Mouse (Mus musculus) hindbrain, embryonic 10.5 days (tissue): ENCODE results near the gene Zfyve1. TPM values are rescaled to one million over a fixed set of nuclear protein-coding genes. Genes with fewer than 3 reads are reported as not detected.

Experiments
- DNase-seq: peaks from one replicate; pipeline ENCODE4 v3.0.0-alpha.2; 2017; ENCODE audit warnings: low spot score
- H3K27ac ChIP-seq: fragments of 300-500 bp; sonication (generic); 2 replicates; pipeline ENCODE4 v1.5.1; 2016; ENCODE audit warnings: mild to moderate bottlenecking, moderate library complexity
- H3K27me3 ChIP-seq: fragments of 300-500 bp; sonication (generic); 2 replicates; pipeline ENCODE4 v1.6.1; 2016; ENCODE audit warnings: mild to moderate bottlenecking; ENCODE audit not compliant: poor library complexity, insufficient read depth, severe bottlenecking
- H3K36me3 ChIP-seq: fragments of 300-500 bp; sonication (generic); 2 replicates; pipeline ENCODE4 v1.6.1; 2016; ENCODE audit warnings: mild to moderate bottlenecking, moderate library complexity
- H3K4me1 ChIP-seq: fragments of 300-500 bp; sonication (generic); replicated peaks from 2 replicates; pipeline ENCODE4 v1.6.1; 2016; ENCODE audit warnings: mild to moderate bottlenecking
- H3K4me3 ChIP-seq: fragments of 300-500 bp; sonication (generic); 2 replicates; pipeline ENCODE4 v1.5.1; 2016; ENCODE audit warnings: mild to moderate bottlenecking, moderate library complexity
- H3K9me3 ChIP-seq: fragments of 300-500 bp; sonication (generic); 2 replicates; pipeline ENCODE4 v1.6.1; 2016; ENCODE audit warnings: mild to moderate bottlenecking, moderate library complexity
- WGBS: fragments of 180-500 bp; shearing (Covaris S2); methylation state at CpG from one replicate; pipeline ENCODE4 v1.1.7; 2016; 5-methylcytosine and 5-hydroxymethylcytosine counted together
- polyA plus RNA-seq: library from polyadenylated mRNA; unstranded; fragments of >200 nt; fragmentation: Nextera tagmentation; extraction: Ambion mirVana; gene quantifications from 2 replicates; pipeline ENCODE4 v1.2.1, GENCODE M21; 2016

Gene Zfyve1
- polyA plus RNA-seq, 1 experiment from 2014 or later, result 25.3 TPM

- no peak overlapping the region for H3K27ac ChIP-seq
- H3K4me3 ChIP-seq, result no peak overlapping the region
- H3K4me1 ChIP-seq, result no peaks in the 10 kb centered on the region
- H3K9me3 ChIP-seq, result no peaks in the 10 kb centered on the region
- peaks cover 91% of the 10 kb centered on the region for H3K36me3 ChIP-seq
- H3K27me3 ChIP-seq, result no peaks in the 10 kb centered on the region
- no peak for DNase-seq
- WGBS, result 91% methylated on average over 5 of the region's 5 CpGs
Measured at GRCm38 (mm10) chr12:83572717-83573116, 24.3 kb downstream of the Zfyve1 start.

DNA sequence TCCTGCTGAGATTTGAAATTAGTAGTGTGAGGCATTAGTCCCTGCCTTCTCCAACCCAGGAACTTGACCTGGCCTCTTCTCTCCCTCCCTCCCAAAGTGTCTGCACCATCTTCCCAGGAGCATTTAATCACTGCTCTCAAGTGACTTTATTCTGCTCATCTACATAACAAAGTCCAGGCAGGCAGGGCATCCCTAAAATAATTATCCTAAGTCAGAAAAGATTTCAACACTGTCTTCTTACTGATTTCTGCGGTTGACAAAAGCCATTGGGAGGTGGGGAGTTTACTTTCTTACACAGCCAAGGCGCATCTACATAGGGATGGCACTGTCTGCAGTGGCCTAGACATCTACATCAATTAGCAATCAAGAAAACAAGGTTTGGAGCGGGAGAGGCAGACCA, 27.2 kb downstream of the Zfyve1 start:
- WGBS, result 84% methylated on average over 3 of the region's 3 CpGs
- peaks cover 93% of the 10 kb centered on the region for H3K36me3 ChIP-seq

DNA sequence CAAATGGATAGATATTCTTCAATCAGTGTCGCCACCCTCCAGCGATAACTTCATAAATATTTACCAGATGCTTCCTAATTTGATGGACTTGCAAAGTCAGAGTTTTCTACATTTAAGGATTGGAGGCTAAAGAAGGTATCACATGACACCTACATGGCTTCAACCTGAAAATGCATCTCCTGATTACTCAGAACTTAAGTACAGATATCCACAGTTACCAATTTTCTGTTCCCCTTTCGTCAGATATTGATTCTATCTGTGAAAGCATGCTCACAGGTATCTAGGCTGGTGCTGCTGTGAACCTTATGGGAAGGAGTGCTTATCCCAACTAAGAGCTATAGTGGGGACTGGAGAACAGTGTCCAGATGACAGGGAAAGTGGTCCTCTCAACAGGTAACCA, 34.4 kb downstream of the Zfyve1 start:
- H3K27ac ChIP-seq, result no peak overlapping the region
- no peaks in the 10 kb centered on the region for H3K4me1 ChIP-seq
- no peak overlapping the region for H3K4me3 ChIP-seq
- 98% methylated on average over 3 of the region's 3 CpGs for WGBS
- H3K36me3 ChIP-seq, result peaks cover 95% of the 10 kb centered on the region
- DNase-seq, result no peak
- no peaks in the 10 kb centered on the region for H3K27me3 ChIP-seq
- H3K9me3 ChIP-seq, result no peaks in the 10 kb centered on the region

More for the DNA sequence above, 27.2 kb downstream of the Zfyve1 start:
- Histone ChIP-seq H3K9me3 (no peaks in the 10 kb centered on the region), H3K27me3 (no peaks in the 10 kb centered on the region), H3K4me3 (no peak overlapping the region), H3K27ac (no peak overlapping the region), H3K4me1 (no peaks in the 10 kb centered on the region)
- DNase-seq, result no peak

- WGBS, result 72% methylated on average over 6 of the region's 6 CpGs
- no peaks in the 10 kb centered on the region for H3K4me1 ChIP-seq
- no peak overlapping the region for H3K4me3 ChIP-seq
- no peaks in the 10 kb centered on the region for H3K9me3 ChIP-seq
- H3K27me3 ChIP-seq, result no peaks in the 10 kb centered on the region
- no peak for DNase-seq
- no peak overlapping the region for H3K27ac ChIP-seq
- peaks cover 95% of the 10 kb centered on the region for H3K36me3 ChIP-seq
Measured at GRCm38 (mm10) chr12:83560189-83560588, 36.8 kb downstream of the Zfyve1 start.

DNA sequence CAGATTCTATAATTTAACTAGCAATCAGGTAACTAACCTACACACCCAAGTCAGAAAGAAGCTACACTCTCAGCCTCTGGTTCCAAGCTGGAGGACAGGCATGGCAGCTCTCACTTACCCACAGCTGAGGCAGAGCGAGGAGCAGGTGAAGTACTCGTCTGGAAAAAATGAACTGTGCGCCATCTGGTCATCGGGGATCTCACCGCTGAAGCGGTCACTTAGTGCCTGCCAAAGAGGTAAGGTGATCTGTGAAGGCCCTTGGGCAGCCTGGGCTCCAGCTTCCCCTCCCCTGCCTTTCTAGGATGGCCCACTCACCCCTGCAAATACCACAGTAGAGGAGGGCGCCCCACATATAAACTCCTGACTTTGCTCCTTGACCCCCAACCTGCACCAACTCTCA, 38.5 kb downstream of the Zfyve1 start:
- H3K36me3 ChIP-seq, result peaks cover 95% of the 10 kb centered on the region
- H3K4me1 ChIP-seq, result no peaks in the 10 kb centered on the region
- H3K9me3 ChIP-seq, result no peaks in the 10 kb centered on the region
- H3K4me3 ChIP-seq, result no peak overlapping the region
- no peak overlapping the region for H3K27ac ChIP-seq
- DNase-seq, result no peak
- no peaks in the 10 kb centered on the region for H3K27me3 ChIP-seq
- WGBS, result 93% methylated on average over 7 of the region's 7 CpGs

DNA sequence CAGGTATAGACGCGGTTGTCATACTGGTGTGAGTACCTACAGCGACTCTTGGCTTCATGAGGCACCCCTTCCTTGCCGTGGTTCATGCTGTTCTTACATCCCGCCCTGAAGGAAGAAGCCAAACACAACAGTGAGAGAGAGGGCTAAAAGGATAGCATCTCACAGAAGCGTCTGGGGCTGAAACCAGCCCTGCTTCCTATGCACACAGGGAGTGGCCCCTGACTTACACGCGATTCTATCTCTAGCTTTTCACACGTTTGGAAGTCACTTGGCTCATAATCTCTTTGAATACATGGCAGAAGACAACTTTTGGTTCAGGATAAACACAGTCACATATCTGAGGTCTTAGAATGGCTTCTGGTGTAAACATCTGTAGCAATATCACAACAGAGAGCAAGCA, 41.4 kb downstream of the Zfyve1 start:
- Histone ChIP-seq H3K4me3 (no peak overlapping the region), H3K27me3 (no peaks in the 10 kb centered on the region), H3K27ac (no peak overlapping the region), H3K36me3 (peaks cover 96% of the 10 kb centered on the region), H3K4me1 (no peaks in the 10 kb centered on the region), H3K9me3 (no peaks in the 10 kb centered on the region)
- DNase-seq, result no peak
- 68% methylated on average over 9 of the region's 9 CpGs for WGBS

- 85% methylated on average over 4 of the region's 4 CpGs for WGBS
- peaks cover 99% of the 10 kb centered on the region for H3K36me3 ChIP-seq
Measured at GRCm38 (mm10) chr12:83553816-83554215, 43.2 kb downstream of the Zfyve1 start.

DNA sequence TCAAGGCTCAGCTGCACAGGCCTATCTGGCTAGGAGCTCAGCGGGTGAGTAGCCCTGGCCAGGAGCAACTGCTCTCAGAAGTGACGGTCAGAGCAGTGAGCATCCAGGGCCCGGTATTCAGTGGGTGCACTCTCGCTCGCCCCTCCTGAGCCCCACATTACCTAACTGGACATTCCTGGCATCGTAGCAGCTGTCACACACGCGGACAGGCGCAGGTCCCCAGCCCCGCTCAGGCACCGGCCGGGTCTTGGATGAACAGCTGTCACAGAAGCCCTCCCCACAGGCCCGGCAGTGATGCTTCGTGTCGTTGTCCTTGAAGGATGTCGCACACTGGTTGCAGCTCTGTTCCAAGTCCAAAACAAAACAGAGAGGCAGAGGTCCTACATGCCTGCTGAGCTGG, 45.7 kb downstream of the Zfyve1 start:
- no peak for DNase-seq
- Histone ChIP-seq H3K36me3 (peaks cover 96% of the 10 kb centered on the region), H3K27ac (no peak overlapping the region), H3K4me1 (no peaks in the 10 kb centered on the region), H3K27me3 (no peaks in the 10 kb centered on the region), H3K4me3 (no peak overlapping the region), H3K9me3 (no peaks in the 10 kb centered on the region)
- 91% methylated on average over 16 of the region's 16 CpGs for WGBS

More at GRCm38 (mm10) chr12:83553816-83554215, 43.2 kb downstream of the Zfyve1 start:
- Histone ChIP-seq H3K4me1 (no peaks in the 10 kb centered on the region), H3K4me3 (no peak overlapping the region), H3K27ac (no peak overlapping the region), H3K9me3 (no peaks in the 10 kb centered on the region), H3K27me3 (no peaks in the 10 kb centered on the region)
- DNase-seq, result no peak

DNA sequence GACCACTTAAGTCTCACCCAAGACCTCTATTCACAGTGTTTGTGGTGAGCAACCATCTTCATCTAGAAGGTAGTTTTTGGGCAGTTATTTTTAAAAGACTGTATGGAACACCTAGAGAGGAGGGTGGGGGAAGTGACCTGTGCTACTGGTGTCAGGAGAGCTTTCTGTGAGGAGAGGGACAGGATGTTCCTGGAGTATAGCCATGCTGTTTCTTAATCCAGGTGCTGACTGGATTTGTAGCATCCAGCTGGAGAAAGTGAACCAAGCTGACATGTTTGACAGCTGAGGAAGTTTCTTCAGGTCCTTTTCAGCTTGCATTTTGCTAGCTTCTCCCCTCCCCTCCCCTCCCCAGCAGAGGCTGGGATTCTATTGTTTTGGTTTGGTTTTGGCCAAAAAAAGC, 52.2 kb downstream of the Zfyve1 start:
- Histone ChIP-seq H3K4me1 (no peaks in the 10 kb centered on the region), H3K27ac (no peak overlapping the region), H3K4me3 (no peak overlapping the region), H3K9me3 (no peaks in the 10 kb centered on the region), H3K36me3 (peaks cover 76% of the 10 kb centered on the region), H3K27me3 (no peaks in the 10 kb centered on the region)
- DNase-seq, result no peak

DNA sequence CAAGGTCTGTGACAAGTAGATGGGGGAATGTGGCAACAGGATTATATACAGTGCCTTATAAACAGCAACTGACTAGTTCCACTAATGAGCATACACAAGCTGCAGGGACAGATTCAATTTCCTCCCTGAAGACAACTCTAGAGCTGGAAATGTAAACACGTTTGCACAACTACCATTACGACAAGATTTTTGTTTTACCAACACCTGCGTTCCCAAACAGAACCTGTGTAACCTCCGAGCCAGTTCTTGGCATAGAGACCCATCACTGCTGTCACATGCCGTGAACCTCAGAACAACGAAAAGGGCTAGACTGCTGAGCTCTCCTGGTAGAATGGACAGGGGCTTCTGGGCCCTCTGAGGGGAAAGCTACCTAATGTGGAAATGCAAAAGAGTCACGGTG, 53.0 kb downstream of the Zfyve1 start:
- H3K36me3 ChIP-seq, result peaks cover 76% of the 10 kb centered on the region
- H3K27ac ChIP-seq, result no peak overlapping the region
- no peaks in the 10 kb centered on the region for H3K9me3 ChIP-seq
- no peaks in the 10 kb centered on the region for H3K27me3 ChIP-seq
- H3K4me1 ChIP-seq, result no peaks in the 10 kb centered on the region
- no peak overlapping the region for H3K4me3 ChIP-seq
- no peak for DNase-seq
- 84% methylated on average over 7 of the region's 7 CpGs for WGBS

DNA sequence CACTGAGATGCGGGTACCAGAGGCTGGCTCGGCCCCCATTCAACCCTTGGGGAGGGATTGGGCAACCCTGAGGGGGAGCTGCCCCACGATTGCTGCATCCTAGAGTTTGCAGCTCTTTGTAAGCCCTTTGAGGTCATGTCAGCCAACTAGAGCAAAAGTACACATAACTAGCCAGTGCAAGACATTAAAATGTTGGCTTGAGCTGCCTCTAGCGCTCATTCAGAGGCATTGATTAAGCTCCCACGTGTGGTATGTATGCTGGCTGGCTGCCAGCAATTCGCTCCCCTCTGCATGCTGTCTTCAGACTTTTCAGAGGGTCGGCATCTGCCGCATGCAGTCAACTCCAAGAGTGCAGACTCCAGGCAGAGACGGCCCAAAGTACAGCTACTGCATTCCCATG, 61.0 kb downstream of the Zfyve1 start:
- Histone ChIP-seq H3K27me3 (no peaks in the 10 kb centered on the region), H3K9me3 (no peaks in the 10 kb centered on the region), H3K4me1 (no peaks in the 10 kb centered on the region; the same call in 1 of the 2 replicates), H3K4me3 (no peak overlapping the region), H3K27ac (no peak overlapping the region), H3K36me3 (peaks cover 91% of the 10 kb centered on the region)
- 84% methylated on average over 9 of the region's 9 CpGs for WGBS
- DNase-seq, result no peak

DNA sequence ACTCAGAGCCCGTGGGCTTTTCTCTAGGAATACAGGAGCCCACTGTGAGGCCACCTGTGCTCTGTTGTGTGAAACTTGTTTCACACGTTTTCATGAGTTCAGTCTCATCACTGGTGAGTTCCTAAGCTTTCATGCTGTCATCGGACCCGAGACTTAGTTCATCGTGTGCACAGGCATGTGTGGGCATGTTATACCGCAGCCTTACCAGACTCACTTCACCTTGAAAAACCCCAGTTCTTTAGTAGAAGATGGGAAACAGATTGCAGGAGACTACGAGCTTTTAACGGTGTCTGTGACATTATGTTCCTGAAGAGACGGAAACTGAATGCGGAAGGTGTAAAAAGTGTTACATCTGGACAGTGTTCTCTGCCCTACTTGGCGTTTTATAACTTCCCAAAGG, 61.6 kb downstream of the Zfyve1 start:
- no peaks in the 10 kb centered on the region for H3K27me3 ChIP-seq
- no peak for DNase-seq
- 88% methylated on average over 11 of the region's 11 CpGs for WGBS
- peaks cover 86% of the 10 kb centered on the region for H3K36me3 ChIP-seq
- H3K27ac ChIP-seq, result no peak overlapping the region
- H3K4me3 ChIP-seq, result no peak overlapping the region
- no peaks in the 10 kb centered on the region; the same call in 1 of the 2 replicates for H3K4me1 ChIP-seq
- H3K9me3 ChIP-seq, result no peaks in the 10 kb centered on the region

- WGBS, result 92% methylated on average over 3 of the region's 3 CpGs
- Histone ChIP-seq H3K36me3 (peaks cover 80% of the 10 kb centered on the region), H3K27ac (no peak overlapping the region), H3K27me3 (no peaks in the 10 kb centered on the region), H3K9me3 (no peaks in the 10 kb centered on the region), H3K4me3 (no peak overlapping the region), H3K4me1 (no peaks in the 10 kb centered on the region; the same call in 1 of the 2 replicates)
- DNase-seq, result no peak
Measured at GRCm38 (mm10) chr12:83534190-83534589, 62.8 kb downstream of the Zfyve1 start.

GRCm38 (mm10) chr12:83532966-83533365, 64.1 kb downstream of the Zfyve1 start:
- H3K9me3 ChIP-seq, result no peaks in the 10 kb centered on the region
- H3K27me3 ChIP-seq, result no peaks in the 10 kb centered on the region
- 94% methylated on average over 3 of the region's 3 CpGs for WGBS
- no peak overlapping the region for H3K27ac ChIP-seq
- peaks cover 71% of the 10 kb centered on the region for H3K36me3 ChIP-seq
- no peak overlapping the region for H3K4me3 ChIP-seq
- H3K4me1 ChIP-seq, result peaks cover 2% of the 10 kb centered on the region
- DNase-seq, result no peak
